Mouse (Mus musculus): ENCODE measurements around the gene Pax1. TPM values are rescaled to one million over a fixed set of nuclear protein-coding genes. Genes with fewer than 3 reads are reported as not detected.

Gene Pax1
- total RNA-seq, 2 experiments from 2014 or later: not detected

Other genes with a start within 250 kb of the Pax1 start
- gene Nkx2-2, start 167.7 kb upstream of the Pax1 start, total RNA-seq (2021): 10 to 100 TPM in 1 of 2 experiments, 1 to 10 TPM in 1; 9.5 to 11.1 TPM

Data from left cerebral cortex, postnatal 14 days (tissue).